Mouse (Mus musculus): ENCODE measurements around the gene Lpar2. TPM values are rescaled to one million over a fixed set of nuclear protein-coding genes. Genes with fewer than 3 reads are reported as not detected.
A peak's percentile ranks its signal among the peaks of the same experiment; 100 is the strongest.

Lpar2 gene
- total RNA-seq, 2 experiments from 2014 or later: 0.07 to 0.10 TPM

GRCm38 (mm10) chr8:69860807-69861206 lies 38.6 kb downstream of the Lpar2 start:
- intact Hi-C loops (cut with DNase I; ENCODE audit: low total_unique reads): no loop called here
- no peak for DNase-seq

- DNase-seq: no peak
- intact Hi-C loops (cut with DNase I; ENCODE audit: low total_unique reads): no loop called here
Measured at GRCm38 (mm10) chr8:69861251-69861650, 39.0 kb downstream of the Lpar2 start.

GRCm38 (mm10) chr8:69863387-69864020 lies 41.3 kb downstream of the Lpar2 start:
- intact Hi-C loops (cut with DNase I; ENCODE audit: low total_unique reads): no loop called here
- DNase-seq: no peak

GRCm38 (mm10) chr8:69864180-69864579 lies 42.0 kb downstream of the Lpar2 start:
- intact Hi-C loops (cut with DNase I; ENCODE audit: low total_unique reads): no loop called here
- no peak for DNase-seq

- DNase-seq: no peak
- intact Hi-C loops (cut with DNase I; ENCODE audit: low total_unique reads): no loop called here
Measured at GRCm38 (mm10) chr8:69867696-69868326, 45.6 kb downstream of the Lpar2 start.

GRCm38 (mm10) chr8:69870003-69870765 lies 48.0 kb downstream of the Lpar2 start:
- DNase-seq: no peak
- intact Hi-C loops (cut with DNase I; ENCODE audit: low total_unique reads): no loop called here

- intact Hi-C loops (cut with DNase I; ENCODE audit: low total_unique reads): no loop called here
- peak; percentile 22 for DNase-seq
Measured at GRCm38 (mm10) chr8:69870907-69871306, 48.7 kb downstream of the Lpar2 start.

- intact Hi-C loops (cut with DNase I; ENCODE audit: low total_unique reads): no loop called here
- peak; percentile 54 for DNase-seq
Measured at GRCm38 (mm10) chr8:69874155-69874554, 51.9 kb downstream of the Lpar2 start.

GRCm38 (mm10) chr8:69874654-69875053 lies 52.4 kb downstream of the Lpar2 start:
- peak; percentile 71 for DNase-seq
- intact Hi-C loops (cut with DNase I; ENCODE audit: low total_unique reads): no loop called here

GRCm38 (mm10) chr8:69876097-69876496 lies 53.9 kb downstream of the Lpar2 start:
- peak; percentile 57 for DNase-seq

GRCm38 (mm10) chr8:69876967-69877366 lies 54.7 kb downstream of the Lpar2 start:
- DNase-seq: peak; percentile 27
- intact Hi-C loops (cut with DNase I; ENCODE audit: low total_unique reads): no loop called here

More at GRCm38 (mm10) chr8:69876097-69876496, 53.9 kb downstream of the Lpar2 start:
- intact Hi-C loops (cut with DNase I; ENCODE audit: low total_unique reads): no loop called here

GRCm38 (mm10) chr8:69877396-69877795 lies 55.2 kb downstream of the Lpar2 start:
- intact Hi-C loops (cut with DNase I; ENCODE audit: low total_unique reads): no loop called here
- no peak for DNase-seq

GRCm38 (mm10) chr8:69877992-69878391 lies 55.8 kb downstream of the Lpar2 start:
- DNase-seq: peak; percentile 62
- intact Hi-C loops (cut with DNase I; ENCODE audit: low total_unique reads): no loop called here

GRCm38 (mm10) chr8:69879678-69880077 lies 57.4 kb downstream of the Lpar2 start:
- intact Hi-C loops (cut with DNase I; ENCODE audit: low total_unique reads): no loop called here
- no peak for DNase-seq

Other genes starting within 250 kb of the Lpar2 start
- 1 to 10 TPM; 6.1 to 6.7 TPM for gene Zfp868, start 196.9 kb upstream of the Lpar2 start, total RNA-seq (2021)
- under 1 TPM; 0.60 to 0.84 TPM for gene Zfp964, start 167.9 kb upstream of the Lpar2 start, total RNA-seq (2021)
- 1 to 10 TPM; 8.7 to 9.0 TPM for gene Zfp869, start 111.7 kb upstream of the Lpar2 start, total RNA-seq (2021)
- gene Zfp963, start 72.5 kb upstream of the Lpar2 start, total RNA-seq (2021): 1 to 10 TPM; 2.6 to 3.0 TPM
- gene Gm20422, start 47.5 kb upstream of the Lpar2 start, total RNA-seq (2021): 1 to 10 TPM; 2.6 to 2.7 TPM
- gene Atp13a1, start 31.3 kb upstream of the Lpar2 start, total RNA-seq (2021): 10 to 100 TPM; 11.6 to 11.9 TPM
- gene Zfp866, start 31.3 kb upstream of the Lpar2 start, total RNA-seq (2021): 10 to 100 TPM; 10.3 to 11.2 TPM
- gene Gmip, start 13.8 kb upstream of the Lpar2 start, total RNA-seq (2021): 1 to 10 TPM; 2.7 to 3.4 TPM
- under 1 TPM in 1 of 2 experiments, not detected in 1; 0.37 TPM for gene Pbx4, start 10.1 kb downstream of the Lpar2 start, total RNA-seq (2021)
- gene Cilp2, start 65.3 kb downstream of the Lpar2 start, total RNA-seq (2021): 10 to 100 TPM; 26.6 to 27.8 TPM
- under 1 TPM in 1 of 2 experiments, not detected in 1; 0.31 TPM for gene Tssk6, start 79.8 kb downstream of the Lpar2 start, total RNA-seq (2021)
- gene Ndufa13, start 80.1 kb downstream of the Lpar2 start, total RNA-seq (2021): 100 to 1,000 TPM; 265 to 294 TPM
- gene Yjefn3, start 80.3 kb downstream of the Lpar2 start, total RNA-seq (2021): 10 to 100 TPM in 1 of 2 experiments, 1 to 10 TPM in 1; 7.8 to 10.2 TPM
- gene Gatad2a, start 174.0 kb downstream of the Lpar2 start, total RNA-seq (2021): 10 to 100 TPM; 31.0 to 35.1 TPM
- 10 to 100 TPM; 22.6 to 26.3 TPM for gene Mau2, start 220.3 kb downstream of the Lpar2 start, total RNA-seq (2021)
- gene Sugp1, start 220.4 kb downstream of the Lpar2 start, total RNA-seq (2021): 10 to 100 TPM; 17.7 to 17.9 TPM

Measured in gastrocnemius, postnatal 14 days (tissue).